Comparison of ENCODE assay signal across 8 mouse cellular contexts in genomic region chr7:109170441-109170820, GRCm38 (mm10). TPM values are rescaled to one million over a fixed set of nuclear protein-coding genes. Genes with fewer than 3 reads are reported as not detected.
A peak's percentile ranks its signal among the peaks of the same experiment; 100 is the strongest.
DNase-seq lines count a peak whose midpoint lies in the region; ATAC-seq and TF ChIP-seq lines count a peak whose summit lies in the region.

No protein-coding gene starts in this region.

- ATAC-seq in forebrain, embryonic 14.5 days, result peak; percentile 49
- no peak for ATAC-seq in liver, embryonic 15.5 days (ENCODE audit: insufficient read depth)
- peak; percentile 32; the same call in 1 of the 2 replicates for ATAC-seq in neural tube, embryonic 14.5 days (ENCODE audit: low read depth)

- H3K9me3 ChIP-seq in ES-Bruce4 (replicated peaks; ENCODE audit: control insufficient read depth, insufficient read depth, low read length, poor library complexity, severe bottlenecking), result no peaks in the 10 kb centered on the region
- H3K9me3 ChIP-seq in forebrain, embryonic 14.5 days (replicated peaks; ENCODE audit: control insufficient read depth, low read length), result no peaks in the 10 kb centered on the region
- H3K9me3 ChIP-seq in liver, embryonic 15.5 days (replicated peaks), result no peaks in the 10 kb centered on the region
- no peaks in the 10 kb centered on the region for H3K9me3 ChIP-seq in neural tube, embryonic 14.5 days (ENCODE audit: control insufficient read depth, low read length)

- H3K4me1 ChIP-seq in ES-Bruce4 (ENCODE audit: control insufficient read depth, insufficient read depth, low read length), result no peaks in the 10 kb centered on the region
- peaks cover 47% of the 10 kb centered on the region for H3K4me1 ChIP-seq in forebrain, embryonic 14.5 days (ENCODE audit: control insufficient read depth, insufficient read depth, low read length)
- H3K4me1 ChIP-seq in liver, embryonic 15.5 days (replicated peaks), result peaks cover 10% of the 10 kb centered on the region; the same call in 1 of the 2 replicates
- peaks cover 14% of the 10 kb centered on the region for H3K4me1 ChIP-seq in neural tube, embryonic 14.5 days (ENCODE audit: control insufficient read depth, insufficient read depth, low read length)

- no peak overlapping the region for H3K27ac ChIP-seq in ES-Bruce4 (ENCODE audit: insufficient read depth, low read length)
- H3K27ac ChIP-seq in forebrain, embryonic 14.5 days (ENCODE audit: low read depth, low read length), result peak overlapping the region; percentile 85; the same call in 1 of the 2 replicates
- no peak overlapping the region for H3K27ac ChIP-seq in liver, embryonic 15.5 days (replicated peaks)
- peak overlapping the region; percentile 79 for H3K27ac ChIP-seq in neural tube, embryonic 14.5 days (ENCODE audit: low read depth, low read length)

- peaks cover 9% of the 10 kb centered on the region; the same call in 1 of the 2 replicates for H3K27me3 ChIP-seq in ES-Bruce4 (ENCODE audit: control insufficient read depth, insufficient read depth, low read length, poor library complexity, severe bottlenecking)
- H3K27me3 ChIP-seq in forebrain, embryonic 14.5 days (replicated peaks; ENCODE audit: control insufficient read depth, insufficient read depth, low read length), result peaks cover 13% of the 10 kb centered on the region
- peaks cover 93% of the 10 kb centered on the region for H3K27me3 ChIP-seq in liver, embryonic 15.5 days
- H3K27me3 ChIP-seq in neural tube, embryonic 14.5 days (ENCODE audit: control insufficient read depth, insufficient read depth, low read length), result peaks cover 19% of the 10 kb centered on the region

- H3K36me3 ChIP-seq in ES-Bruce4 (ENCODE audit: control insufficient read depth, insufficient read depth, low read length, poor library complexity, severe bottlenecking), result no peaks in the 10 kb centered on the region
- no peaks in the 10 kb centered on the region for H3K36me3 ChIP-seq in forebrain, embryonic 14.5 days (ENCODE audit: control insufficient read depth, insufficient read depth, low read length)
- no peaks in the 10 kb centered on the region for H3K36me3 ChIP-seq in liver, embryonic 15.5 days (replicated peaks)
- H3K36me3 ChIP-seq in neural tube, embryonic 14.5 days (ENCODE audit: control insufficient read depth, insufficient read depth, low read length), result no peaks in the 10 kb centered on the region

- TF ChIP-seq EP300 in ES-Bruce4 (IDR thresholded peaks at IDR 0.05; ENCODE audit: insufficient read depth, low read depth, low read length), result no peak

- intact Hi-C loops in heart, postnatal 10 days (cut with DNase I), result loop anchor here (1.0 kb wide), 1 partner anchor 31 kb away; no protein-coding TSS in a partner anchor

- H3K4me3 ChIP-seq in ES-Bruce4 (ENCODE audit: low read depth, low read length), result no peak overlapping the region
- peak overlapping the region; percentile 65 for H3K4me3 ChIP-seq in forebrain, embryonic 14.5 days (ENCODE audit: low read depth, low read length)
- H3K4me3 ChIP-seq in liver, embryonic 15.5 days (replicated peaks), result peak overlapping the region; percentile 24; the same call in 1 of the 2 replicates
- peak overlapping the region; percentile 47 for H3K4me3 ChIP-seq in neural tube, embryonic 14.5 days (ENCODE audit: low read depth, low read length)

- peak overlapping the region; percentile 94 for H3K4me2 ChIP-seq in forebrain, embryonic 14.5 days (ENCODE audit: low read length)
- H3K4me2 ChIP-seq in liver, embryonic 15.5 days, result peak overlapping the region; percentile 52
- H3K4me2 ChIP-seq in neural tube, embryonic 14.5 days (ENCODE audit: low read depth, low read length), result peak overlapping the region; percentile 96

- peak overlapping the region; percentile 12; the same call in 1 of the 2 replicates for H3K9ac ChIP-seq in ES-Bruce4 (ENCODE audit: low read depth, poor library complexity, severe bottlenecking)
- H3K9ac ChIP-seq in forebrain, embryonic 14.5 days (ENCODE audit: low read length), result peak overlapping the region; percentile 84
- H3K9ac ChIP-seq in liver, embryonic 15.5 days, result no peak overlapping the region
- H3K9ac ChIP-seq in neural tube, embryonic 14.5 days (replicated peaks; ENCODE audit: low read depth, low read length), result no peak overlapping the region

- peak; percentile 92 for DNase-seq in cerebellum, adult 11 months
- DNase-seq in forebrain, embryonic 14.5 days (ENCODE audit: low spot score), result peak; percentile 94
- DNase-seq in heart, postnatal 10 days, result peak; percentile 82 to 89
- DNase-seq in kidney, postnatal 4 days, result peak; percentile 92 to 93
- DNase-seq in testis, postnatal 14 days (ENCODE audit: low spot score), result peak; percentile 83

- peak; percentile 77 for TF ChIP-seq CTCF in ES-Bruce4 (IDR thresholded peaks at IDR 0.05; ENCODE audit: low read depth, low read length)

- under 1% methylated on average over 17 of the region's 17 CpGs for WGBS in forebrain, embryonic 14.5 days
- under 1% methylated on average over 17 of the region's 17 CpGs for WGBS in liver, embryonic 15.5 days (ENCODE audit: insufficient replicate concordance)
- under 1% methylated on average over 17 of the region's 17 CpGs for WGBS in neural tube, embryonic 14.5 days

- no peak for TF ChIP-seq POLR2A in ES-Bruce4 (IDR thresholded peaks at IDR 0.05; ENCODE audit: insufficient read depth, low read length)

RNA-seq across cellular contexts. Expression of gene Lmo1, which starts 4.6 kb away (rescaled TPM):
- polyA plus RNA-seq in ES-Bruce4 (2011; ENCODE audit: insufficient read depth, insufficient read length, low read depth, missing spikeins), result 1.3 and 2.0 TPM in 2 replicates
- polyA plus RNA-seq in forebrain, embryonic 14.5 days (2014; fragmentation: Nextera tagmentation; extraction: Ambion mirVana), result 72.2 and 72.5 TPM in 2 replicates
- 1 to 10 TPM; 2.0 to 2.8 TPM for total RNA-seq in heart, postnatal 10 days (2021)
- polyA plus RNA-seq in liver, embryonic 15.5 days (2015; fragmentation: Nextera tagmentation; extraction: Ambion mirVana), result 0.84 and 0.89 TPM in 2 replicates
- polyA plus RNA-seq in neural tube, embryonic 14.5 days (2014; fragmentation: Nextera tagmentation; extraction: Ambion mirVana), result 26.2 and 33.9 TPM in 2 replicates

Comparison
In these comparisons a context has a peak if more than half of its experiments do, and no peak if none do; other contexts are left out.
1. H3K27ac ChIP-seq: peak in forebrain, embryonic 14.5 days (single experiment) and neural tube, embryonic 14.5 days (single experiment); none in ES-Bruce4 (single experiment) and liver, embryonic 15.5 days (single experiment).
2. H3K9ac ChIP-seq: peak in ES-Bruce4 (single experiment) and forebrain, embryonic 14.5 days (single experiment); none in liver, embryonic 15.5 days (single experiment) and neural tube, embryonic 14.5 days (single experiment).
3. Peak in every context shown above with its lines, with median percentiles within 50 percentile points of each other: DNase-seq and H3K4me2 ChIP-seq.